Mouse (Mus musculus) liver, adult 2 months (tissue): ENCODE results near the gene Dennd6b.

ENCODE experiments used
- CTCF ChIP-seq: fragments of 200-500 bp; IDR thresholded peaks from 2 replicates; pipeline ENCODE4 v1.5.1; 2011; ENCODE audit warnings: low read depth, low read length, control low read depth
- POLR2A ChIP-seq: fragments of 200-500 bp; IDR thresholded peaks from 2 replicates; pipeline ENCODE4 v1.6.1; 2011; ENCODE audit warnings: low read length, control low read depth; ENCODE audit not compliant: insufficient read depth; ENCODE audit errors: extremely low read depth

GRCm38 (mm10) chr15:89141905-89142304 is 54.4 kb downstream of the Dennd6b start:
- no peak for TF ChIP-seq CTCF
- no peak for TF ChIP-seq POLR2A
